Comparison of ENCODE assay signal across 23 mouse cellular contexts in the genomic region with DNA sequence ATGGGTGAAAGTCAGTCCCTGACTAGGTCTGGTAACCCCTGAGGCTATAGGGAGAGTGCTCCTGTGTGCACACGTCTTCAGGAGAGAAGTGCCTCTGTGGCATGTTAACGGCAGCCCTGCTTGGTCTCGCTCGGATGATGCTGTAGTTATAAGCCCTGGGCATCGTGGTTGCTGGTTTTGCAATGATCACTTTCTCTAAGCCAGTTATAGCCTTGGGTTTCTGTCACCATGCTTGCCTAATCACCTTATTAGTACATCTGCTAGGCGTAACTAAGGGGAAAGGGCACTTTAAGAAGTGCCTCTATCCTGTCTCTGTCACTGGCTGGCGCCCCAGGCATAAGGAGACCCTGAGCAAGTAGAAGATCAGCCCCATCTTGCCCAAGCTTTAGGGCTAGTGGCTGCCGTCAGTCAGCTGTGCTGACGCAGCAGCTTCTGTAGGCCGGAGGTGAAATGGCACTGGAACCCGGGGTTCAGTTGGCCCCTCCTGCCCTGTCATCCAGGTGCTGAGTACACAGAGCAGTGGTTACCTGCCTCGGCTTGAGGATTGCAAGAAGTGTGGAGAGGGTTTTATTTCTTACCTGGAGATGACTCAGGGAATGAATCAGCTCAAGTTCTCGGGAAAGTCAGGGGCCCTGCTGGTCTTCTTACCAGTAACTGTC.
DNase-seq lines count a peak whose midpoint lies in the region; ATAC-seq and TF ChIP-seq lines count a peak whose summit lies in the region.
"Had no signal": no experiment of that assay in that cellular context is flagged by ENCODE, and none has a peak within 500 bp of the region (broad histone marks: within the 10 kb centered on the region; RNA-seq: fewer than 3 reads in every experiment).

No protein-coding gene starts in this region.

- peak; percentile 38 to 66 for DNase-seq in urinary bladder, adult 18-20 months (ENCODE audit: low spot score in 2 of 2)
- no peak for DNase-seq in urinary bladder, adult 2 months (ENCODE audit: low spot score)
- DNase-seq in gastrocnemius, postnatal 25 days, result no peak
- no peak for DNase-seq in forebrain, embryonic 14.5 days (ENCODE audit: low spot score)
- DNase-seq: adrenal gland, postnatal 25 days; cerebellum, adult 18-20 months; cerebellum, postnatal 36 days; heart, adult 18-20 months; heart, postnatal 36 days; kidney, postnatal 36 days; lung, embryonic 14.5 days; lung, postnatal 36 days; thymus, postnatal 25 days had no signal

- H3K27me3 ChIP-seq in intestine, embryonic 15.5 days (replicated peaks), result no peaks in the 10 kb centered on the region
- no peaks in the 10 kb centered on the region for H3K27me3 ChIP-seq in intestine, postnatal 0 days (replicated peaks; ENCODE audit: control insufficient read depth, insufficient read depth, low read length)
- H3K27me3 ChIP-seq in forebrain, embryonic 14.5 days (replicated peaks; ENCODE audit: control insufficient read depth, insufficient read depth, low read length), result no peaks in the 10 kb centered on the region
- H3K27me3 ChIP-seq: CH12.LX; liver, embryonic 12.5 days; neural tube, embryonic 12.5 days had no signal

- no peaks in the 10 kb centered on the region for H3K36me3 ChIP-seq in intestine, embryonic 15.5 days
- H3K36me3 ChIP-seq in intestine, postnatal 0 days (ENCODE audit: control insufficient read depth, insufficient read depth), result peaks cover 3% of the 10 kb centered on the region; the same call in 1 of the 2 replicates
- H3K36me3 ChIP-seq in forebrain, embryonic 14.5 days (ENCODE audit: control insufficient read depth, insufficient read depth, low read length), result no peaks in the 10 kb centered on the region
- H3K36me3 ChIP-seq: liver, embryonic 12.5 days; midbrain, embryonic 10.5 days; neural tube, embryonic 12.5 days had no signal

- no peaks in the 10 kb centered on the region for H3K4me1 ChIP-seq in intestine, embryonic 15.5 days (replicated peaks)
- no peaks in the 10 kb centered on the region for H3K4me1 ChIP-seq in intestine, postnatal 0 days (replicated peaks; ENCODE audit: control insufficient read depth, insufficient read depth, low read length)
- no peaks in the 10 kb centered on the region for H3K4me1 ChIP-seq in forebrain, embryonic 14.5 days (ENCODE audit: control insufficient read depth, insufficient read depth, low read length)
- H3K4me1 ChIP-seq: liver, embryonic 12.5 days; midbrain, embryonic 10.5 days; neural tube, embryonic 12.5 days had no signal

- H3K9me3 ChIP-seq in intestine, embryonic 15.5 days, result no peaks in the 10 kb centered on the region
- no peaks in the 10 kb centered on the region for H3K9me3 ChIP-seq in intestine, postnatal 0 days (ENCODE audit: control insufficient read depth)
- H3K9me3 ChIP-seq in forebrain, embryonic 14.5 days (replicated peaks; ENCODE audit: control insufficient read depth, low read length), result no peaks in the 10 kb centered on the region
- H3K9me3 ChIP-seq: liver, embryonic 12.5 days; midbrain, embryonic 10.5 days; neural tube, embryonic 12.5 days had no signal

- H3K4me3 ChIP-seq in intestine, embryonic 15.5 days (replicated peaks), result no peak overlapping the region
- no peak overlapping the region for H3K4me3 ChIP-seq in intestine, postnatal 0 days (ENCODE audit: low read depth, low read length)
- no peak overlapping the region for H3K4me3 ChIP-seq in forebrain, embryonic 14.5 days (ENCODE audit: low read depth, low read length)
- H3K4me3 ChIP-seq: erythroblast, embryonic 14.5 days; liver, embryonic 12.5 days; midbrain, embryonic 10.5 days; neural tube, embryonic 12.5 days had no signal

- no peak overlapping the region for H3K4me2 ChIP-seq in intestine, embryonic 15.5 days (replicated peaks)
- H3K4me2 ChIP-seq in intestine, postnatal 0 days (replicated peaks; ENCODE audit: low read depth), result no peak overlapping the region
- no peak overlapping the region for H3K4me2 ChIP-seq in forebrain, embryonic 14.5 days (ENCODE audit: low read length)
- H3K4me2 ChIP-seq: hindbrain, embryonic 14.5 days; liver, embryonic 12.5 days; lung, embryonic 14.5 days; neural tube, embryonic 12.5 days had no signal

- TF ChIP-seq CTCF in intestine, postnatal 0 days (IDR thresholded peaks at IDR 0.05; ENCODE audit: low read depth), result no peak

- 75% methylated on average over 13 of the region's 13 CpGs for WGBS in intestine, embryonic 15.5 days
- 75% methylated on average over 13 of the region's 13 CpGs for WGBS in intestine, postnatal 0 days
- WGBS in forebrain, embryonic 14.5 days, result 86% methylated on average over 13 of the region's 13 CpGs

- H3K27ac ChIP-seq in intestine, embryonic 15.5 days, result no peak overlapping the region
- no peak overlapping the region for H3K27ac ChIP-seq in intestine, postnatal 0 days (ENCODE audit: low read depth, low read length)
- no peak overlapping the region for H3K27ac ChIP-seq in forebrain, embryonic 14.5 days (ENCODE audit: low read depth, low read length)
- H3K27ac ChIP-seq: hindbrain, embryonic 14.5 days; liver, embryonic 12.5 days; midbrain, embryonic 10.5 days; neural tube, embryonic 12.5 days had no signal

- H3K9ac ChIP-seq in intestine, embryonic 15.5 days, result no peak overlapping the region
- H3K9ac ChIP-seq in intestine, postnatal 0 days (ENCODE audit: low read depth, low read length), result no peak overlapping the region
- no peak overlapping the region for H3K9ac ChIP-seq in forebrain, embryonic 14.5 days (ENCODE audit: low read length)
- H3K9ac ChIP-seq: hindbrain, embryonic 14.5 days; liver, embryonic 12.5 days; lung, embryonic 14.5 days; neural tube, embryonic 12.5 days had no signal

- ATAC-seq in intestine, embryonic 15.5 days, result peak; percentile 25; the same call in 1 of the 2 replicates
- ATAC-seq in intestine, postnatal 0 days, result no peak
- ATAC-seq in megakaryocyte, adult 5-6 weeks (ENCODE audit: poor library complexity, severe bottlenecking), result peak; percentile 84
- no peak for ATAC-seq in forebrain, embryonic 14.5 days
- ATAC-seq: forebrain, embryonic 16.5 days; liver, embryonic 12.5 days had no signal

Comparison
In these comparisons a context has a peak if more than half of its experiments do, and no peak if none do; other contexts are left out.
1. ATAC-seq: peak in intestine, embryonic 15.5 days (single experiment) and megakaryocyte, adult 5-6 weeks (single experiment); none in intestine, postnatal 0 days (single experiment) and forebrain, embryonic 14.5 days (single experiment).
2. DNase-seq: peak in urinary bladder, adult 18-20 months (2 of 2); none in urinary bladder, adult 2 months (single experiment), gastrocnemius, postnatal 25 days (single experiment) and forebrain, embryonic 14.5 days (single experiment).